Mouse (Mus musculus): ENCODE measurements around the gene Phc2.

DNA sequence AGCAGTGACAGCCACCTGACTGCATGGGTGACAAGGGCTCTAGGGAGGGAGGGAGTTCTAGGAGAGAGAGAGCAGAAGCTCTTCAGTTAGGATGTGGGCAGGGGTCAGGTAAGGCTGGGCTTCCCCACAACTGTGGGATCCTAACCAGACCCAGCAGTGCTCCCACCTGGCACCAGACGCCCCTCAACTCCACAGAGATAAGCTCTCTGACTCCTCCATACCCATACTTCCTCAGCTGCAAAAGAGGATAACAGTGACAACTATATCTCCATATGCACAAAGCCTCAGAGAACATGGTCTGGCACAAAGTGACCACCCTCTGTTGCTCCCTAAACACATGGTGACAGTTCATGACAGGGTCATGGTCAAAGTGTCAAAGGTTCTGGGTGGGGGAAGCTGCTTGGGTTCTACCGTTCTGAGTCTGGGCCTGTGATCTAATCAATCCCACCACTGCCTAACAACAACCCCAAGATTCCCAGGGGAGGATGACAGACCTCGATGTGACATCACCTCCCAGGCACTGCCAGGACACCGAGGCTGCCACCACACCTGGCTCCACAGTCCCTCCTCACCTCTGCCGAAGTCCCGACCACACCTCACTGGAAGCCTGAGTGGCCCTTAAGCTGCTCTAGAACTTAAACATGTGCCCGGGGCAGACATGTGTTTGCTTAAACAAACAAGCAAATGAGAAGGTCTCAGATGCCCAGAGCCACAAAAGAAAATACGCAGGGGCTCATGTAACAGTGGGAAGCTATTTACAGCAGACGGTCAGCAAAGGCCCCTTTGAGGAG is 147.4 kb downstream of the Phc2 start:
- no peak for TF ChIP-seq POLR2A (IDR thresholded peaks at IDR 0.05; ENCODE audit: borderline replicate concordance, extremely low read depth, low read depth, low read length)
- TF ChIP-seq CTCF (IDR thresholded peaks at IDR 0.05; ENCODE audit: insufficient read depth, low read length) = no peak
